Mouse (Mus musculus): ENCODE data around the gene Calu.
"Not testable (repeated sequence)": the region's sequence is repeated elsewhere in the genome, so short reads cannot be mapped to it uniquely, and the experiment has no call there.

Calu gene

DNA sequence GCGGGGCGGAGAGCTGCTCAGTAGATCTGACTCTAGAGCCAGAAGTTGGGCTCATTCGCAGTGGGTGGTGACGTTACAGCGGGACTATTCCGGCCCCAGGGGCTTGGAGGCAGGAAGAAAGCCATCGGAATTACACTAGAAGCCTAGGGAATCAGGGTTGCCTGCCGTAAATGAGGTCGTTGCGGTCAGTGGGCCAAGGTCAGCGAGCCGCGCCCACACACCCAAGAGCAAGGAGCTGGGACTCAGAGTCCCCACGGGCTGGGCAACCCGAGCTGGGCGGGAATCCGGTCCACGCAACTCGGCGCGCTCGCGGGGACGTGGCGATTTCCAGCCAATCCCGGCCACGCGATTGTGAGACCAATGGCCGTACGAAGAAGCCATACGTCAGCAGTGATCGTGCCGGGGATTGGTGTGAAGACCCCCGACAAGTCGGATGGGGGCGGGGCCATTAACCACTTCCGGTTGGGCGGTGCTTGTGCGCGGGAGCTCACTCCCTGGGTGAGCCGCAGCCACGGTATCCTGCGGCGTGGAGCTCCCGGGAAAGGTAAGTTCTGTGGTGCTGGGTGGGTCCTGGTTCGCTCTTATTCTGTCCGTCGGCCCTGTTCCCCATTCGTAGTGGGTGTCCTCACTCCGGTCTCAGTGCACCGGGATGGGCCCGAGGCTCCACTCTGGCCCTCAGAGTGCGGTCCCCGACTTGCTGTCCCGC lies at the start of gene Calu:
TSS of gene Calu (plus strand) at position 405 of the 706 bp plus-strand sequence.
- DNase-seq, result peak; percentile 100

GRCm38 (mm10) chr6:29299112-29299511 lies 48.8 kb upstream of the Calu start:
- DNase-seq, result no peak

- no peak for DNase-seq
Observed at GRCm38 (mm10) chr6:29303251-29303650, 44.6 kb upstream of the Calu start.

- no peak for DNase-seq
Observed at GRCm38 (mm10) chr6:29303726-29304125, 44.1 kb upstream of the Calu start.

GRCm38 (mm10) chr6:29305462-29305861 lies 42.4 kb upstream of the Calu start:
- DNase-seq, result no peak

DNA sequence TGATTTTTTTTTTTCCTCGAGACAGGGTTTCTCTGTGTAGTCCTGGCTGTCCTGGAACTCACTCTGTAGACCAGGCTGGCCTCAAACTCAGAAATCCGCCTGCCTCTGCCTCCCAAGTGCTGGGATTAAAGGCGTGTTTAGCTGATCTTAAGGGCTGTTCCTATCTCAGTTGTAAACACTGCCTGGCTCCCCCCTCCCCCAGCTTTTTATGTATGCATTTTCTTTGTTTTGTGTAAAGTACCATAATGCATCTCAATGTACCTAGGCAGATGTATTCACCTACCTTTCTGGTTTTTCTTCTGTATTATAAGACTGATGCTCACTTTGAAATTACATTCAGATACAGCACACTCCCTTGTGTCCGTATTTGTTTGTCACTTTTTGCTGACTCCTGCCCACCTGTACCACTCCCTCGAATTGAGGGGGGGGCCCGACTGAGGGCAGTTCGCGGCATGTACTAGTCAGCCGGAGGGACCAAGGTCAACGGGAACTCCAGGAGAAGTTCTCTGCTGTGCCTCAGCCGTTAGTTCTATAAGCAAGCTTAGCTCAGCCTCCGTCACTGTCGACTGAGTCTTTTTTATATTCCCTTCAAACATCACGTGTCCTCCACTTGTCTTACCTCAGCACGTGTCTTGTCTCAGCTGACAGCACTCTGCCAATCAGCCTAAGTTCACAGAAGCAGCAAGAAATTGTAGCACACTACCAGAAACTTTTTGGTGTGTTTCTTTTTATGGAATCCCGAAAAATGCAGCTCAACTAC lies 38.8 kb upstream of the Calu start:
- DNase-seq, result no peak

DNA sequence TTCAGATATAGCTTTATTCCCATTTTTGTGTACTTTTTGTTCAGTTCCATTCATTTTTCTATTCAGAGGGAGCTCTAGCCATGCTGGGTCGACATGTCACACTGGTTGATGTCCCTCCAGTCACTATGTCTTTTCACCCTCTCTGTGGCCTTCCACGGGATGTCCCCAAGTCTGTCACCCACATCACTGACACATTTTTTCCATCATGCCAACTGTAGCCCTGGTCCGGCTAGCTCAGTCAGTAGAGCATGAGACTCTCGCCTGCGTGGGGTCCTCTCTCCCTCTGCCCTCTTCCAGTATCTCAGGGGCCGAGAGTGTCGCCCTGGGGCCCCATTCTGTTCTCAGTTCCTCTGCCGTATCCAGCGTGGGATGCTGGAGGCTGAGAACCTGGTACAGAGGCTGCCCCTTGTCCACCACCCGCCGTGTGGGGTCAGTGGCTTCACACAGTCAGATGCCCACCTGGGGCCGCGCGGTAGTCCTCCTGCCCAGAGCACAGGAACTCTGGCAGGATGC lies 34.1 kb upstream of the Calu start:
- no peak for DNase-seq

GRCm38 (mm10) chr6:29317286-29317685 lies 30.6 kb upstream of the Calu start:
- DNase-seq, result no peak

- DNase-seq, result no peak
Observed at GRCm38 (mm10) chr6:29317941-29318340, 29.9 kb upstream of the Calu start.

DNA sequence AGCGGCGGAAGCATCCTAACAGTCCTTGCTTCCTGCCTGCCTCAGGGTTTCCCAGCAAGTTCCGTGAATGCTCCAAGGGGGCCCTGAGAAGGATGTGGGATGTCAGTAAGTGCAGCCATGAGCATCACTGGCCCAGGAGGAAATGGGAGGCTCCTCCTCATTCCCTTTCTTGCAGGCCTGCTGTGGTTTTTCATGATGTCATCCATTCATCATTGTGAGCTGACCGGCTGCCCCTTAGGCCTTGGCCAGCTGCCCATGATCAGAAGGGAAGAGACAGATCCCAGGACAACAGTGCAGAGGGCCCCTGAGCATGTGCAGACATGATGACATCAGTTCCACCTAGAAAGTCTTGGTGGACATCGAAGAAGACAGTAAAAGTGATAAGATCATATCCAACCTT lies 29.0 kb upstream of the Calu start, which contains the start of gene Fam71f1:
TSS of gene Fam71f1 (plus strand) at position 262 of the 400 bp plus-strand sequence.
- DNase-seq, result peak; percentile 45

GRCm38 (mm10) chr6:29321586-29321985 lies 26.3 kb upstream of the Calu start:
- DNase-seq, result no peak

DNA sequence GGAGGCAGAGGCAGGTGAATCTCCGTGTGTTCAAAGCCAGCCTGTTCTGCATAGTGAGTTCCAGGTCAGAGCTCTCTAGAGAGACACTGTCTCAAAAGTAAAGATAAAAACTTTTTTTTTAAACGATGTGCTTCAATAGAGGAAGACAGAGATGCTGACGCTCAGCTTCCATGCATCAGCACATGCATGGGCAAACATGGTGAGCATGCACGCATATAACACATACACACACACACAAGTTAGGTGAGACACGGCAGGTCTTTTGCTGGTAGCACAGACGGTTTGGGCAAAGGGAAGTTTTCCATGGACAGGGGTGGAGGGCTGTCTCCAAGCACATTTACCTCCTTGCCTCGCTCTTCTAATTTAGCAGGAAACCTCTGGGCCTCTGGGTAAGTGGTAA lies 25.7 kb upstream of the Calu start:
- no peak for DNase-seq

- no peak for DNase-seq
Observed at GRCm38 (mm10) chr6:29322735-29323134, 25.1 kb upstream of the Calu start.

DNA sequence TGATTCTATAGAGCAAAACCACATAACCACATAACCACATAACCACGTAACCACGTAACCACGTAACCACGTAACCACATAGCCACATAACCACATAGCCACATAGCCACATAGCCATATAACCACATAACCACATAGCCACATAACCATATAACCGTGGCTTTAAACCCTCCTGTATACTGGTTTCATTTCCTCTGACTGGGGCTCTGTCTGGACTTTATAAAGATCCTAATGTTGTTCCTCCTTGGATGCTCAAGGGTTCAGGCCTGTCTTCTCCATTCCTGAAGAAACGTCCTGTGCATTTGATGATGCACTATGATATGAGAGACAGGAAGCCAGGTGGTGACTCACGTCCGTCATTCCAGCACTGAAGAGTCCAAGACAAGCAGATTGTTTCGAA lies 20.9 kb upstream of the Calu start:
- no peak for DNase-seq

DNA sequence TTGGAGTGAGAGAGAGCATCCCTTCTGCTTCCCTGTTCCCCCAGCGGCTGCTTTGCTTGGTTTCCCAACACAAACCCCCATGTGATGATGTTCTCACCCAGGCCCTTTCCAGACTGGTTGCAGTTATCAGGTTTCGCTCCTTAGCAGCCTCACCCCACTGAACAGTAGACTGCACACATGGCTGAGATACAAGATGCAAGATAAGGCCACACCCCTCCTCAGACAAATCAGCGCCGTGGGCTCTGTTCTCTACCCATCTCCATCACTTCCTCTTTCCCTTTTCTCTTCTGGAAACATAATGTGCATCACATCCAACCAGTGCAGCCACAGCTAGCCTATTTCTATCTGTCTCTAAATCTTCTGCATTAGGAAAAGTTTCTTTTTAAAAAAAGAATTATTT lies 18.4 kb upstream of the Calu start:
- no peak for DNase-seq

DNA sequence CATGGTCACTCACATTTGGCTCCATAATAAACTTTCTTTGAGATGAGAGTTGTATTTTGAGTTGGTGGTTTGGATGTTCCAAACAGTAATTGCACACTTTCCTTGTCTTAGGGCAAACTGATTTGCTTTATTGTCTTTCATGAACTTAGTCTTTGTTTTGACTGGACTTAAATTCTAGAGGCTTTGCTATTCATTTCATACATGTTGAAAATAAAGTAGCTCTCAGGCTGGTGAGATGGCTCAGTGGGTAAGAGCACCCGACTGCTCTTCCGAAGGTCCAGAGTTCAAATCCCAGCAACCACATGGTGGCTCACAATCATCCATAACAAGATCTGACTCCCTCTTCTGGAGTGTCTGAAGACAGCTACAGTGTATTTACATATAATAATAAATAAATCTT lies 1.4 kb upstream of the Calu start:
- not testable (repeated sequence) for DNase-seq

- no peak for DNase-seq
Observed at GRCm38 (mm10) chr6:29347189-29347588, 680 bp upstream of the Calu start.

GRCm38 (mm10) chr6:29348371-29348724 lies 479 bp downstream of the Calu start:
- DNase-seq, result no peak

- peak; percentile 23 for DNase-seq
Observed at GRCm38 (mm10) chr6:29351613-29352012, 3.7 kb downstream of the Calu start.

- DNase-seq, result no peak
Observed at GRCm38 (mm10) chr6:29352816-29353215, 4.9 kb downstream of the Calu start.

GRCm38 (mm10) chr6:29359386-29359785 lies 11.5 kb downstream of the Calu start:
- no peak for DNase-seq

- no peak for DNase-seq
Observed at GRCm38 (mm10) chr6:29360211-29360610, 12.3 kb downstream of the Calu start.

DNA sequence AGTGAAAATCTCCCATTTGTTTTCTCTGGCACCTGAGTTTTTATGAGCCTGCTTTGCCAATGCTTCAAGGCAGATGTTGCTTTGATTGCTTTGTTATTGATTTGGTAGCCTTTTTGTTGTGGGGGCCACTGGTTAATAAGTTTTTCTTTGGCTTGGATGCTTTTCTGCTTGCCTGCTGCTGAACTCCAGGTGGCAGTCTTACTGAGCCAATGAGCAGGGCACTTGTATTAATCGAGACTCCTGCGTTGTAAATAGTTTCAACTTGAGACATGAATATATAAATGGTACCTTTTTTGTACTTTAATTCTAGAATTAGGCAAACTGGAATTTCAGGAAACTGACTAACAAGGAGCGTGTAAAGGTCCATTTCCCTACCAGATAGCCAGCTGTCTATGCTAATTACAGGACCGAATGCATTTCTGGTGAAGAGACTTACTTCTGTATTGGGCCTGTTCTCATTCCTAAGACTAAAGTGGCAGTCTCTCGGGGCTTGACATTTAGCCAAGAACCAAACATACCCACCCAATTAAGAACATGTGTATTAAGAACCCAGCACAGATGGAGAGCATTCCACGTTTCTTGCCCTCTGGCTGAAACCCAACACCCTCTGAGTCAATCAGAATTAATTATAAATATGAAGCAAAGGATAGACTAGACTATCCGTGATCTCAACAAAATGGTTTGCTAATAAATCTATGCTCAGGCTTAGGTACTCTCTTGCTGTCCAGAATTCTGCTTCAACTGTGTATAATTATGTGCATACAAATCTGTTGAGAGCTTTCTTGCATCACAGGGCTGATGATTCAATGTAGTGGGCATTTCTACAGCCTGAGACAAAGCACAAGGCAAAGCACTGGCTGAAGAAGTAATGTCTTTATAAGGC lies 14.6 kb downstream of the Calu start:
- peak; percentile 39 for DNase-seq
